ENCODE assay signal across 25 mouse cellular contexts in the genomic region with DNA sequence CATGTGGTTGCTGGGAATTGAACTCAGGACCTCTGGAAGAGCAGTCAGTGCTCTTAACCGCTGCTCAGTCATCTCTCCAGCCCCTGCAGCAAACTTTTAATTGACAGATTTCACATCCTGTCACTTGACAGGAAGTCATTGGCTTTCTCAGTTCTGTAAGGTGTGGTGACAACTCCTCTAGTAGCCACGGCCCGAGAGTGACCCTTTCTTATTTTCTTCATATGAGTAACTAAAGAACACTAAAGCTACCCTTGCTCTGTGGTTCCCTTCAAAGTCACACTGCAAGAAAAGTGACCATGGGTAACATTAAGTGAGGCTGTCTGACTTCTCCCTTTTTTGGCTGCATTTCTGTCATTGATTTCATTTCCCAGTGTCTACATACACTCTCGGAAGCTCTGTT. TPM values are rescaled to one million over a fixed set of nuclear protein-coding genes. Genes with fewer than 3 reads are reported as not detected.
DNase-seq lines count a peak whose midpoint lies in the region; ATAC-seq and TF ChIP-seq lines count a peak whose summit lies in the region.
"Had no signal": no experiment of that assay in that cellular context is flagged by ENCODE, and none has a peak within 500 bp of the region (broad histone marks: within the 10 kb centered on the region; RNA-seq: fewer than 3 reads in every experiment).

No protein-coding gene starts in this region.

- no peak overlapping the region for H3K4me2 ChIP-seq in hindbrain, embryonic 16.5 days (ENCODE audit: low read length)
- H3K4me2 ChIP-seq in forebrain, postnatal 0 days (ENCODE audit: low read depth), result no peak overlapping the region
- no peak overlapping the region for H3K4me2 ChIP-seq in forebrain, embryonic 11.5 days (ENCODE audit: low read depth, low read length, severe bottlenecking)
- H3K4me2 ChIP-seq: embryonic facial prominence, embryonic 12.5 days; forebrain, embryonic 12.5 days had no signal

- ATAC-seq in monocyte, adult 5-6 weeks (replicated peaks; ENCODE audit: insufficient number of reproducible peaks, low FRiP score, low TSS enrichment, poor library complexity, severe bottlenecking), result peak; percentile 81
- no peak for ATAC-seq in hindbrain, embryonic 16.5 days
- no peak for ATAC-seq in forebrain, postnatal 0 days
- no peak for ATAC-seq in forebrain, embryonic 11.5 days (replicated peaks; ENCODE audit: low FRiP score)
- ATAC-seq: activated CD4-positive, CD25-positive, alpha-beta regulatory T cell, adult 4 months; forebrain, embryonic 14.5 days; forebrain, embryonic 16.5 days had no signal

- H3K9me3 ChIP-seq in hindbrain, embryonic 16.5 days (ENCODE audit: control insufficient read depth, low read length), result no peaks in the 10 kb centered on the region
- no peaks in the 10 kb centered on the region for H3K9me3 ChIP-seq in forebrain, postnatal 0 days (ENCODE audit: low read length)
- no peaks in the 10 kb centered on the region for H3K9me3 ChIP-seq in forebrain, embryonic 11.5 days (ENCODE audit: control insufficient read depth, low read length)
- H3K9me3 ChIP-seq: embryonic facial prominence, embryonic 10.5 days; embryonic facial prominence, embryonic 12.5 days; forebrain, embryonic 12.5 days; G1E had no signal

- no peak for TF ChIP-seq CTCF in forebrain, postnatal 0 days (IDR thresholded peaks at IDR 0.05; ENCODE audit: low read depth)

- no peak overlapping the region for H3K9ac ChIP-seq in hindbrain, embryonic 16.5 days (ENCODE audit: low read depth, low read length)
- no peak overlapping the region for H3K9ac ChIP-seq in forebrain, postnatal 0 days
- H3K9ac ChIP-seq in forebrain, embryonic 11.5 days (ENCODE audit: low read length), result no peak overlapping the region
- H3K9ac ChIP-seq: embryonic facial prominence, embryonic 12.5 days; forebrain, embryonic 12.5 days had no signal

- H3K36me3 ChIP-seq in hindbrain, embryonic 16.5 days (ENCODE audit: control insufficient read depth, insufficient read depth, low read length), result no peaks in the 10 kb centered on the region
- no peaks in the 10 kb centered on the region for H3K36me3 ChIP-seq in forebrain, postnatal 0 days (ENCODE audit: insufficient read depth)
- H3K36me3 ChIP-seq in forebrain, embryonic 11.5 days (ENCODE audit: control insufficient read depth, insufficient read depth, low read length), result no peaks in the 10 kb centered on the region
- H3K36me3 ChIP-seq: embryonic facial prominence, embryonic 10.5 days; embryonic facial prominence, embryonic 12.5 days; forebrain, embryonic 12.5 days; G1E had no signal

- peak; percentile 12 for DNase-seq in 416B (ENCODE audit: low read depth)
- DNase-seq in CD4-positive helper T cell, adult 2 months (ENCODE audit: low read depth, low spot score), result peak; percentile 26
- peak; percentile 7 for DNase-seq in induced T-regulatory cell, adult 2 months (ENCODE audit: low read depth)
- no peak for DNase-seq in forebrain, postnatal 0 days
- no peak for DNase-seq in right cerebral cortex, postnatal 10 days (ENCODE audit: low spot score in 2 of 2)
- DNase-seq in forebrain, embryonic 11.5 days (ENCODE audit: low spot score), result no peak
- DNase-seq: adrenal gland, adult 8-10 months; adrenal gland, postnatal 14 days; adrenal gland, postnatal 36 days; B cell, adult 2 months; cerebellum, adult 11-12 months; cerebellum, adult 2 months; cerebellum, adult 9-10 months; cerebellum, postnatal 10 days; cerebellum, postnatal 25 days had no signal

- H3K27me3 ChIP-seq in hindbrain, embryonic 16.5 days (replicated peaks; ENCODE audit: control insufficient read depth, insufficient read depth, low read length), result no peaks in the 10 kb centered on the region; the same call in none of the 2 replicates
- H3K27me3 ChIP-seq in forebrain, postnatal 0 days (ENCODE audit: insufficient read depth, low read length), result no peaks in the 10 kb centered on the region
- H3K27me3 ChIP-seq in forebrain, embryonic 11.5 days (ENCODE audit: control insufficient read depth, insufficient read depth, low read length), result peaks cover 3% of the 10 kb centered on the region; the same call in 1 of the 2 replicates

- WGBS in hindbrain, embryonic 16.5 days, result 89% methylated on average over 4 of the region's 4 CpGs
- WGBS in forebrain, postnatal 0 days, result 91% methylated on average over 4 of the region's 4 CpGs
- WGBS in forebrain, embryonic 11.5 days, result 84% methylated on average over 4 of the region's 4 CpGs

- H3K27ac ChIP-seq in hindbrain, embryonic 16.5 days (ENCODE audit: low read depth, low read length), result no peak overlapping the region
- no peak overlapping the region for H3K27ac ChIP-seq in forebrain, postnatal 0 days (ENCODE audit: low read depth, low read length)
- no peak overlapping the region for H3K27ac ChIP-seq in forebrain, embryonic 11.5 days (ENCODE audit: low read depth, low read length)
- H3K27ac ChIP-seq: embryonic facial prominence, embryonic 10.5 days; embryonic facial prominence, embryonic 12.5 days; forebrain, embryonic 12.5 days had no signal

- H3K4me1 ChIP-seq in hindbrain, embryonic 16.5 days (ENCODE audit: control insufficient read depth, insufficient read depth, low read depth, low read length), result peaks cover 8% of the 10 kb centered on the region
- peaks cover 7% of the 10 kb centered on the region for H3K4me1 ChIP-seq in forebrain, postnatal 0 days (ENCODE audit: insufficient read depth)
- H3K4me1 ChIP-seq in forebrain, embryonic 11.5 days (replicated peaks; ENCODE audit: control insufficient read depth, insufficient read depth, low read length), result peaks cover 10% of the 10 kb centered on the region; the same call in 1 of the 2 replicates

- H3K4me3 ChIP-seq in hindbrain, embryonic 16.5 days (ENCODE audit: low read length), result no peak overlapping the region
- no peak overlapping the region for H3K4me3 ChIP-seq in forebrain, postnatal 0 days (ENCODE audit: low read depth, low read length)
- H3K4me3 ChIP-seq in forebrain, embryonic 11.5 days (ENCODE audit: low read depth, low read length), result no peak overlapping the region
- H3K4me3 ChIP-seq: embryonic facial prominence, embryonic 10.5 days; embryonic facial prominence, embryonic 12.5 days; forebrain, embryonic 12.5 days had no signal

RNA-seq across cellular contexts. Expression of a gene that starts 49.4 kb away (rescaled TPM):
- total RNA-seq in monocyte, adult 5-6 weeks (2017), result not detected in 3 replicates
- 13.7 and 24.4 TPM in 2 replicates for polyA plus RNA-seq in hindbrain, embryonic 16.5 days (2015; fragmentation: Nextera tagmentation; extraction: Ambion mirVana)
- 15.4 and 20.4 TPM in 2 replicates for total RNA-seq in forebrain, postnatal 0 days (2014; rRNA removed)
- polyA plus RNA-seq in forebrain, postnatal 0 days (2015; fragmentation: Nextera tagmentation; extraction: Ambion mirVana), result 39.8 and 44.4 TPM in 2 replicates
- polyA plus RNA-seq in forebrain, embryonic 11.5 days (2014; fragmentation: Nextera tagmentation; extraction: Ambion mirVana), result not detected in 2 replicates
- total RNA-seq: G1E had no signal
- polyA plus RNA-seq: activated CD4-positive, CD25-positive, alpha-beta regulatory T cell, adult 4 months; G1E; Patski had no signal

Comparison
In these comparisons a context has a peak if more than half of its experiments do, and no peak if none do; other contexts are left out.
1. RNA of a gene that starts 49.4 kb away (polyA plus RNA-seq): 39.8 to 44.4 TPM in forebrain, postnatal 0 days and 13.7 to 24.4 TPM in hindbrain, embryonic 16.5 days; not detected in forebrain, embryonic 11.5 days; every median in the first group is over 10 times any median in the second.
2. DNase-seq: peak in 416B (single experiment), CD4-positive helper T cell, adult 2 months (single experiment) and induced T-regulatory cell, adult 2 months (single experiment); none in forebrain, postnatal 0 days (single experiment), right cerebral cortex, postnatal 10 days (0 of 2) and forebrain, embryonic 11.5 days (single experiment).